Comparison of ENCODE assay signal across 8 mouse cellular contexts in the genomic region with DNA sequence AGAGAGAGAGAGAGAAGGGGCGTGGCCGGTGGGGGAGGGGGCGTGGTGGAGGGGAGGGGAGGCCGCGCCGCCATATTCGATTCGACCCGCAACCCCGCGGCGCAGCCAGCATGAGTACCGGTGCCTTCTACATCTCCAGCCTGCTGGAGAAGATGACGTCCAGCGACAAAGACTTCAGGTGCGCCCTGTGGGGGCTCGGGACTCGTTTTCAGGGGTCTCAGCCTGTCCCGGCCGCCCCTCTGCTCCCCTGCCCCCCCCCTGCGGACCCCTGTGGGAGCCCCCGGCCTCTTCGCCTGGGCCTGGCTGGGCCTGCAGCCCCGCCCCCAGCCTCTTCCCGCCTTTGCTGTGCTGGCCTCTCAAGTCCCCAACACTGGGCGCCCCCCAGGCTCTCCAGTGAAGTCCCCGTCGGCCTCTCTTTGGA. TPM values are rescaled to one million over a fixed set of nuclear protein-coding genes. Genes with fewer than 3 reads are reported as not detected.
DNase-seq lines count a peak whose midpoint lies in the region; ATAC-seq and TF ChIP-seq lines count a peak whose summit lies in the region.

Gene Cand2 (plus strand): TSS at position 38 of the 421 bp plus-strand sequence.

- no peak within 1 kb of the TSS for H3K27ac ChIP-seq in left cerebral cortex, adult 2 months
- peak within 1 kb of the TSS; percentile 88 for H3K27ac ChIP-seq in embryonic facial prominence, embryonic 12.5 days
- peak within 1 kb of the TSS; percentile 99 for H3K27ac ChIP-seq in heart, embryonic 14.5 days (replicated peaks in 1 of 2; ENCODE audit: control insufficient read depth in 1 of 2, insufficient read depth in 1 of 2, low read depth in 2 of 2, low read length in 2 of 2)
- peak within 1 kb of the TSS; percentile 66 for H3K27ac ChIP-seq in limb, embryonic 11.5 days (replicated peaks; ENCODE audit: low read depth, low read length)
- H3K27ac ChIP-seq in midbrain, embryonic 15.5 days: peak within 1 kb of the TSS; percentile 80

- TF ChIP-seq CTCF in left cerebral cortex, adult 2 months (IDR thresholded peaks at IDR 0.05): no peak

- H3K4me1 ChIP-seq in embryonic facial prominence, embryonic 12.5 days: peaks cover 24% of the 10 kb centered on the region
- peaks cover 12 to 30% of the 10 kb centered on the region in 2 experiments for H3K4me1 ChIP-seq in heart, embryonic 14.5 days (ENCODE audit: control insufficient read depth in 2 of 2, insufficient read depth in 2 of 2, low read length in 2 of 2)
- H3K4me1 ChIP-seq in limb, embryonic 11.5 days (ENCODE audit: control insufficient read depth, insufficient read depth, low read length): peaks cover 12% of the 10 kb centered on the region; the same call in 1 of the 2 replicates
- H3K4me1 ChIP-seq in midbrain, embryonic 15.5 days: peaks cover 26% of the 10 kb centered on the region

- peak in 1 of 2 experiments; percentile 13 for DNase-seq in left cerebral cortex, adult 2 months (ENCODE audit: extremely low spot score in 1 of 2, low spot score in 2 of 2)
- DNase-seq in left cerebral cortex, postnatal 36 days (ENCODE audit: low spot score in 2 of 2): no peak
- peak; percentile 75 for DNase-seq in adrenal gland, postnatal 10 days
- DNase-seq in limb, embryonic 11.5 days (ENCODE audit: low spot score): peak; percentile 87
- DNase-seq in thymus, postnatal 0 days (ENCODE audit: low spot score): peak; percentile 74

- H3K9me3 ChIP-seq in embryonic facial prominence, embryonic 12.5 days: no peaks in the 10 kb centered on the region
- H3K9me3 ChIP-seq in heart, embryonic 14.5 days (ENCODE audit: control insufficient read depth, low read length): 0 out of 2 replicates have a peak, but pooled peaks cover 4% of the 10 kb centered on the region
- no peaks in the 10 kb centered on the region for H3K9me3 ChIP-seq in limb, embryonic 11.5 days (ENCODE audit: control insufficient read depth, low read length)
- no peaks in the 10 kb centered on the region for H3K9me3 ChIP-seq in midbrain, embryonic 15.5 days

- peak within 1 kb of the TSS; percentile 64 for H3K4me3 ChIP-seq in left cerebral cortex, adult 2 months
- peak within 1 kb of the TSS; percentile 86 for H3K4me3 ChIP-seq in embryonic facial prominence, embryonic 12.5 days
- H3K4me3 ChIP-seq in heart, embryonic 14.5 days (ENCODE audit: control insufficient read depth in 1 of 2, insufficient read depth in 1 of 2, low read depth in 1 of 2, low read length in 2 of 2): peak within 1 kb of the TSS; percentile 60 to 81
- H3K4me3 ChIP-seq in limb, embryonic 11.5 days (ENCODE audit: low read depth, low read length): peak within 1 kb of the TSS; percentile 57
- peak within 1 kb of the TSS; percentile 95 for H3K4me3 ChIP-seq in midbrain, embryonic 15.5 days

- peaks cover 11% of the 10 kb centered on the region; the same call in 1 of the 2 replicates for H3K36me3 ChIP-seq in embryonic facial prominence, embryonic 12.5 days
- peaks cover 13% of the 10 kb centered on the region for H3K36me3 ChIP-seq in heart, embryonic 14.5 days (ENCODE audit: control insufficient read depth, insufficient read depth, low read length)
- peaks cover 9% of the 10 kb centered on the region for H3K36me3 ChIP-seq in limb, embryonic 11.5 days (ENCODE audit: control insufficient read depth, insufficient read depth, low read length)
- H3K36me3 ChIP-seq in midbrain, embryonic 15.5 days (replicated peaks): no peaks in the 10 kb centered on the region

- peak within 1 kb of the TSS; percentile 83 for H3K9ac ChIP-seq in embryonic facial prominence, embryonic 12.5 days
- peak within 1 kb of the TSS; percentile 92 for H3K9ac ChIP-seq in heart, embryonic 14.5 days (ENCODE audit: low read length)
- peak within 1 kb of the TSS; percentile 79 for H3K9ac ChIP-seq in limb, embryonic 11.5 days (ENCODE audit: low read length)
- peak within 1 kb of the TSS; percentile 88 for H3K9ac ChIP-seq in midbrain, embryonic 15.5 days

- no peaks in the 10 kb centered on the region for H3K27me3 ChIP-seq in embryonic facial prominence, embryonic 12.5 days
- no peaks in the 10 kb centered on the region for H3K27me3 ChIP-seq in heart, embryonic 14.5 days (ENCODE audit: control insufficient read depth, insufficient read depth, low read length)
- H3K27me3 ChIP-seq in limb, embryonic 11.5 days (ENCODE audit: control insufficient read depth, insufficient read depth, low read length): no peaks in the 10 kb centered on the region
- H3K27me3 ChIP-seq in midbrain, embryonic 15.5 days (replicated peaks): no peaks in the 10 kb centered on the region

- 0% methylated on average over 22 of the region's 28 CpGs for WGBS in embryonic facial prominence, embryonic 12.5 days
- WGBS in heart, embryonic 14.5 days: 0% methylated on average over 19 of the region's 28 CpGs
- 0% methylated on average over 21 of the region's 28 CpGs for WGBS in limb, embryonic 11.5 days
- WGBS in midbrain, embryonic 15.5 days: under 1% methylated on average over 25 of the region's 28 CpGs

- intact Hi-C loops in left cerebral cortex, adult 2 months (cut with DNase I): no loop called here
- intact Hi-C loops in left cerebral cortex, postnatal 36 days (cut with DNase I): no loop called here

- peak within 1 kb of the TSS; percentile 92 for H3K4me2 ChIP-seq in embryonic facial prominence, embryonic 12.5 days (replicated peaks)
- H3K4me2 ChIP-seq in heart, embryonic 14.5 days (ENCODE audit: low read length): peak within 1 kb of the TSS; percentile 96
- H3K4me2 ChIP-seq in limb, embryonic 11.5 days (ENCODE audit: low read depth, severe bottlenecking): peak within 1 kb of the TSS; percentile 83
- peak within 1 kb of the TSS; percentile 88 for H3K4me2 ChIP-seq in midbrain, embryonic 15.5 days

- peak; percentile 81 for ATAC-seq in embryonic facial prominence, embryonic 12.5 days (ENCODE audit: insufficient number of reproducible peaks, insufficient read depth, low FRiP score, low TSS enrichment)
- ATAC-seq in heart, embryonic 14.5 days (ENCODE audit: insufficient number of reproducible peaks, insufficient read depth, low FRiP score, low read depth): peak; percentile 80
- ATAC-seq in limb, embryonic 11.5 days (ENCODE audit: insufficient number of reproducible peaks, low FRiP score, low TSS enrichment, low read depth): peak; percentile 86
- ATAC-seq in midbrain, embryonic 15.5 days (replicated peaks): peak; percentile 80

RNA-seq across cellular contexts. Expression of gene Cand2, which starts in this region (rescaled TPM):
- total RNA-seq in left cerebral cortex, adult 2 months (2021): 1 to 10 TPM; 1.8 to 1.9 TPM
- 1 to 10 TPM; 2.0 to 2.3 TPM for total RNA-seq in left cerebral cortex, postnatal 36 days (2021)
- total RNA-seq in adrenal gland, postnatal 10 days (2021): 10 to 100 TPM; 10.4 to 16.1 TPM
- polyA plus RNA-seq in embryonic facial prominence, embryonic 12.5 days (2016; fragmentation: Nextera tagmentation; extraction: Ambion mirVana): 61.3 and 62.5 TPM in 2 replicates
- 46.9 and 48.3 TPM in 2 replicates for polyA plus RNA-seq in heart, embryonic 14.5 days (2014; fragmentation: Nextera tagmentation; extraction: Ambion mirVana)
- 58.4 and 64.3 TPM in 2 replicates for polyA plus RNA-seq in limb, embryonic 11.5 days (2014; fragmentation: Nextera tagmentation; extraction: Ambion mirVana)
- 11.4 and 12.2 TPM in 2 replicates for polyA plus RNA-seq in midbrain, embryonic 15.5 days (2015; fragmentation: Nextera tagmentation; extraction: Ambion mirVana)
- polyA plus RNA-seq in thymus, postnatal 0 days (2015; fragmentation: Nextera tagmentation; extraction: Ambion mirVana): 4.5 and 5.3 TPM in 2 replicates

Comparison
In these comparisons a context has a peak if more than half of its experiments do, and no peak if none do; other contexts are left out.
1. DNase-seq: peak in adrenal gland, postnatal 10 days (single experiment), limb, embryonic 11.5 days (single experiment) and thymus, postnatal 0 days (single experiment); none in left cerebral cortex, postnatal 36 days (0 of 2).
2. Peak in every context shown above with its lines, with median percentiles within 50 percentile points of each other: H3K4me3 ChIP-seq, ATAC-seq, H3K4me2 ChIP-seq and H3K9ac ChIP-seq.